Mouse (Mus musculus): ENCODE results near the gene Adgrf5. TPM values are rescaled to one million over a fixed set of nuclear protein-coding genes. Genes with fewer than 3 reads are reported as not detected.

Adgrf5 gene
- polyA plus RNA-seq, 1 experiment from 2014 or later = 11.0 TPM

DNA sequence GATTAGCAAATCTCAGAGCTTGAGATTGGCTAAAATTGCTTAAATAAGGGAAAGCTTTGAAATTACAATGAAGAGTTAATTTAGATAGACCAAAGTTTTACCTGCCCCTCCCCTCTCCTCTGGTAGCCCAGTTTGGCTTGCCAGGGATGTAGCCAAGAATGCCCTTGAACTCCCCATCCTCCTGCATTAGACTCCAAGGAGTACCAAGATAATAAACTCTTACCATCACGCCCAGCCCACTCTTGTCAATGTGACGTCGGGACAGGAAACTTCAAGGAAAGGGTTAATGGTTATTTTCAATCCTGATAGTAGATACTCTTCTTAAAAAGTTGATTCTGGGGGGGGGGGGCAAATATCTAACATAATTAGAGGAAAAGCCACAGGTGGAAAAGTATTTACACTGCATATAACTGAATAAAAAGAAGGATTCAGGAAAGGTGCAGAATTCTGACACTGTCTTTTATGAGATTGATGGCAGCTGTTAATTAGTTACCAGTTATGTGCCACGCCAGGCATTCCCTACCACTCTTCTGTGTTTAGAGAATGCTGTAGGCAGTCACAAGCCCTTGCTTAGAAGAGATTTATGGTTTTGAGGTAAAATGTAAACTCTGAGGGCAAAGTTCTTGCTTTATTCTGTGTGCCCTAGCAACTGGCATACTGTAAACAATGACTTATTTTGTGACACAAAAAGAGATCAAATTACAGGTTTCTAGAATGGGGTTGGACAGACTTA is 143.8 kb downstream of the Adgrf5 start:
- Histone ChIP-seq H3K27ac (ENCODE audit: low read depth) (peak overlapping the region; percentile 47; the same call in 1 of the 2 replicates), H3K36me3 (ENCODE audit: control insufficient read depth, insufficient read depth, low read length) (no peaks in the 10 kb centered on the region), H3K9ac (ENCODE audit: low read length) (no peak overlapping the region), H3K4me1 (replicated peaks; ENCODE audit: control insufficient read depth, insufficient read depth, low read length) (no peaks in the 10 kb centered on the region), H3K9me3 (ENCODE audit: control insufficient read depth, low read length) (no peaks in the 10 kb centered on the region), H3K4me2 (ENCODE audit: low read length) (peak overlapping the region; percentile 28; the same call in 1 of the 2 replicates), H3K4me3 (ENCODE audit: low read depth, low read length) (no peak overlapping the region), H3K27me3 (replicated peaks; ENCODE audit: control insufficient read depth, insufficient read depth, low read length) (no peaks in the 10 kb centered on the region)
- WGBS = 32% methylated on average over 4 of the region's 4 CpGs
- peak; percentile 88 for ATAC-seq (replicated peaks; ENCODE audit: low FRiP score, low TSS enrichment, low read depth)
- no peak for DNase-seq (ENCODE audit: low spot score)

DNA sequence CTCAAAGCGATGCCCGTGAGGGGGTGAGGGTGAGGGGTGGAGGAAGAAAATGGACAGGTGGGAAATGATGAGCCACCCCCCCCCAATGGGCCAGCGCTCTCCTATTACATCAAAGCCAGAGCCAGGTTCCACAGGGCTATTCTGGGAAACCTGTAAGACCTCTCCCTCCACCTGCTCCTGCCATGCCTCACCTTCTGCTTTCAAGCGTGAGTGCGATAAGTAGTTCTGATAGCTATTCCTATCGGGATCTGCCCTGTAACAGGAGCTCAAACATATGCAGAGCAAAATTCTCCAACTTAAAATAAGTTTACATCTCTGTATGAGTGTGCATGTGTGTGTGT is 144.3 kb downstream of the Adgrf5 start:
- no peaks in the 10 kb centered on the region for H3K36me3 ChIP-seq (ENCODE audit: control insufficient read depth, insufficient read depth, low read length)
- peak; percentile 59 for DNase-seq (ENCODE audit: low spot score)

More for the DNA sequence above, 144.3 kb downstream of the Adgrf5 start:
- H3K4me2 ChIP-seq (ENCODE audit: low read length) = no peak overlapping the region
- H3K27ac ChIP-seq (ENCODE audit: low read depth) = peak overlapping the region; percentile 47; the same call in 1 of the 2 replicates
- no peak overlapping the region for H3K4me3 ChIP-seq (ENCODE audit: low read depth, low read length)
- no peak overlapping the region for H3K9ac ChIP-seq (ENCODE audit: low read length)
- H3K27me3 ChIP-seq (replicated peaks; ENCODE audit: control insufficient read depth, insufficient read depth, low read length) = no peaks in the 10 kb centered on the region
- 34% methylated on average over 6 of the region's 6 CpGs for WGBS
- ATAC-seq (replicated peaks; ENCODE audit: low FRiP score, low TSS enrichment, low read depth) = peak; percentile 81; the same call in 1 of the 2 replicates
- H3K9me3 ChIP-seq (ENCODE audit: control insufficient read depth, low read length) = no peaks in the 10 kb centered on the region
- no peaks in the 10 kb centered on the region for H3K4me1 ChIP-seq (replicated peaks; ENCODE audit: control insufficient read depth, insufficient read depth, low read length)

Other genes with a start within 250 kb of the Adgrf5 start
- gene Adgrf1, start 90.1 kb upstream of the Adgrf5 start, polyA plus RNA-seq (2014; fragmentation: Nextera tagmentation; extraction: Ambion mirVana) = 0.14 TPM in 1 of 2 replicates, not detected in the other
- gene Mep1a, start 142.4 kb downstream of the Adgrf5 start, polyA plus RNA-seq (2014; fragmentation: Nextera tagmentation; extraction: Ambion mirVana) = 19.4 and 20.6 TPM in 2 replicates
- gene Ankrd66, start 183.2 kb downstream of the Adgrf5 start, polyA plus RNA-seq (2014; fragmentation: Nextera tagmentation; extraction: Ambion mirVana) = 0.23 TPM in 1 of 2 replicates, not detected in the other
- 9.1 and 9.5 TPM in 2 replicates for gene Pla2g7, start 207.6 kb downstream of the Adgrf5 start, polyA plus RNA-seq (2014; fragmentation: Nextera tagmentation; extraction: Ambion mirVana)

Measured in intestine, embryonic 14.5 days (tissue).